Mouse (Mus musculus) CH12.LX (cell line): ENCODE data around the gene Map2k1. TPM values are rescaled to one million over a fixed set of nuclear protein-coding genes. Genes with fewer than 3 reads are reported as not detected.
A peak's percentile ranks its signal among the peaks of the same experiment; 100 is the strongest.

Experiments
- DNase-seq: peaks from one replicate; pipeline ENCODE4 v3.0.0-alpha.2; 2013; ENCODE audit errors: extremely low read depth
- H3K27ac ChIP-seq: 2 replicates; pipeline ENCODE4 v1.5.1; 2012; ENCODE audit warnings: low read depth, mild to moderate bottlenecking, control low read depth, moderate library complexity; ENCODE audit not compliant: insufficient read depth
- H3K27me3 ChIP-seq: replicated peaks from 2 replicates; pipeline ENCODE3; 2012; ENCODE audit warnings: inconsistent platforms
- H3K36me3 ChIP-seq, 2 experiments: replicated peaks in 1 of 2; 2 replicates each; pipeline versions ENCODE3 to v1.6.1; 2012; ENCODE audit warnings: inconsistent platforms in 1 of 2, low read length in 1 of 2, mild to moderate bottlenecking in 1 of 2, mixed read lengths in 1 of 2, moderate library complexity in 1 of 2; ENCODE audit not compliant: control insufficient read depth in 1 of 2, insufficient read depth in 1 of 2
- H3K4me1 ChIP-seq, 2 experiments: 2 replicates each; pipeline ENCODE4 v1.6.1; 2012; ENCODE audit warnings: inconsistent platforms in 1 of 2, moderate library complexity in 1 of 2; ENCODE audit not compliant: insufficient read depth in 2 of 2, control insufficient read depth in 1 of 2
- H3K4me2 ChIP-seq: 2 replicates; pipeline ENCODE4 v1.6.1; 2012; ENCODE audit warnings: low read depth, mild to moderate bottlenecking, control low read depth; ENCODE audit not compliant: poor library complexity, insufficient read depth, severe bottlenecking
- H3K4me3 ChIP-seq, 3 experiments: fragments of 150-350 bp in 1 of 3; sonication (generic) in 1 of 3; replicated peaks in 1 of 3; 2 replicates each; pipeline versions ENCODE3 to v1.5.1; 2011 to 2012; ENCODE audit warnings: low read depth in 2 of 3, low read length in 2 of 3, mild to moderate bottlenecking in 2 of 3, moderate library complexity in 2 of 3, control low read depth in 1 of 3, improper control_type of control experiment in 1 of 3, inconsistent platforms in 1 of 3, mixed read lengths in 1 of 3; ENCODE audit not compliant: poor library complexity in 1 of 3
- H3K79me2 ChIP-seq: replicated peaks from 2 replicates; pipeline ENCODE4 v1.6.1; 2012; ENCODE audit warnings: mild to moderate bottlenecking, moderate library complexity; ENCODE audit not compliant: control insufficient read depth, poor library complexity, insufficient read depth, severe bottlenecking; ENCODE audit errors: extremely low read depth
- H3K9ac ChIP-seq: 2 replicates; pipeline ENCODE4 v1.6.1; 2012; ENCODE audit warnings: low read depth, mild to moderate bottlenecking, control low read depth, moderate library complexity; ENCODE audit not compliant: insufficient read depth
- H3K9me3 ChIP-seq: replicated peaks from 2 replicates; pipeline ENCODE3; 2012; ENCODE audit warnings: low read length, inconsistent platforms, mixed read lengths
- BHLHE40 ChIP-seq: IDR thresholded peaks from 2 replicates; pipeline ENCODE4 v1.6.1; 2011; ENCODE audit warnings: mild to moderate bottlenecking, low read depth, low read length, improper control_type of control experiment
- CHD1 ChIP-seq: IDR thresholded peaks from 2 replicates; pipeline ENCODE4 v1.6.1; 2012; ENCODE audit warnings: low read depth, low read length, improper control_type of control experiment, inconsistent platforms
- CTCF ChIP-seq, 2 experiments: IDR thresholded peaks in 1 of 2; conservative IDR thresholded peaks in 1 of 2; 2 replicates each; pipeline ENCODE4 v1.5.1; 2011 to 2012; ENCODE audit warnings: low read depth in 2 of 2, low read length in 2 of 2, improper control_type of control experiment in 1 of 2, inconsistent platforms in 1 of 2, mild to moderate bottlenecking in 1 of 2, moderate library complexity in 1 of 2
- E2F4 ChIP-seq: IDR thresholded peaks from 2 replicates; pipeline ENCODE4 v1.6.1; 2011; ENCODE audit warnings: low read depth, low read length, improper control_type of control experiment; ENCODE audit not compliant: insufficient replicate concordance
- EP300 ChIP-seq: IDR thresholded peaks from 2 replicates; pipeline ENCODE4 v1.6.1; 2011; ENCODE audit warnings: low read length, improper control_type of control experiment
- ETS1 ChIP-seq: conservative IDR thresholded peaks from 2 replicates; pipeline ENCODE4 v1.6.1; 2012; ENCODE audit warnings: low read depth, mild to moderate bottlenecking, inconsistent platforms, low read length, improper control_type of control experiment, moderate library complexity
- HCFC1 ChIP-seq: IDR thresholded peaks from 2 replicates; pipeline ENCODE4 v1.6.1; 2012; ENCODE audit warnings: low read depth, mild to moderate bottlenecking, inconsistent platforms, low read length, improper control_type of control experiment
- IRF4 ChIP-seq: IDR thresholded peaks from 2 replicates; pipeline ENCODE4 v1.6.1; 2014; ENCODE audit warnings: low read depth, mild to moderate bottlenecking, inconsistent platforms, low read length, improper control_type of control experiment
- JUN ChIP-seq: IDR thresholded peaks from 2 replicates; pipeline ENCODE4 v1.6.1; 2011; ENCODE audit warnings: low read depth, mild to moderate bottlenecking, low read length, improper control_type of control experiment, moderate library complexity; ENCODE audit not compliant: insufficient read depth
- JUND ChIP-seq: conservative IDR thresholded peaks from 2 replicates; pipeline ENCODE4 v1.6.1; 2011; ENCODE audit warnings: low read depth, low read length, improper control_type of control experiment
- KAT2A ChIP-seq: IDR thresholded peaks from 2 replicates; pipeline ENCODE4 v1.6.1; 2012; ENCODE audit warnings: low read length, improper control_type of control experiment, inconsistent platforms; ENCODE audit not compliant: insufficient replicate concordance
- MAX ChIP-seq: IDR thresholded peaks from 2 replicates; pipeline ENCODE4 v1.6.1; 2011; ENCODE audit warnings: low read length, improper control_type of control experiment
- MAZ ChIP-seq: IDR thresholded peaks from 2 replicates; pipeline ENCODE4 v1.6.1; 2012; ENCODE audit warnings: low read depth, mild to moderate bottlenecking, inconsistent platforms, low read length, improper control_type of control experiment, moderate library complexity
- MEF2A ChIP-seq: IDR thresholded peaks from 2 replicates; pipeline ENCODE4 v1.6.1; 2014; ENCODE audit warnings: low read depth, mild to moderate bottlenecking, inconsistent platforms, low read length, improper control_type of control experiment, borderline replicate concordance
- MXI1 ChIP-seq: IDR thresholded peaks from 2 replicates; pipeline ENCODE4 v1.6.1; 2011; ENCODE audit warnings: mild to moderate bottlenecking, low read depth, low read length, improper control_type of control experiment
- MYC ChIP-seq: IDR thresholded peaks from 2 replicates; pipeline ENCODE4 v1.6.1; 2011; ENCODE audit warnings: low read depth, mild to moderate bottlenecking, improper control_type of control experiment, low read length
- NELFE ChIP-seq: IDR thresholded peaks from 2 replicates; pipeline ENCODE4 v1.6.1; 2011; ENCODE audit warnings: low read depth, low read length, improper control_type of control experiment
- PAX5 ChIP-seq: IDR thresholded peaks from 2 replicates; pipeline ENCODE4 v1.6.1; 2012; ENCODE audit warnings: low read length, inconsistent platforms, mixed read lengths
- POLR2A ChIP-seq: IDR thresholded peaks from 2 replicates; pipeline ENCODE4 v1.6.1; 2011; ENCODE audit warnings: low read depth, mild to moderate bottlenecking, improper control_type of control experiment, low read length
- POLR2AphosphoS2 ChIP-seq: IDR thresholded peaks from 2 replicates; pipeline ENCODE4 v1.6.1; 2011; ENCODE audit warnings: low read depth, low read length, improper control_type of control experiment
- RAD21 ChIP-seq: IDR thresholded peaks from 2 replicates; pipeline ENCODE4 v1.6.1; 2011; ENCODE audit warnings: low read depth, mild to moderate bottlenecking, low read length, improper control_type of control experiment, moderate library complexity
- SMC3 ChIP-seq: IDR thresholded peaks from 2 replicates; pipeline ENCODE4 v1.6.1; 2011; ENCODE audit warnings: low read depth, low read length, improper control_type of control experiment
- TBP ChIP-seq: conservative IDR thresholded peaks from 2 replicates; pipeline ENCODE4 v1.6.1; 2011; ENCODE audit warnings: low read depth, low read length, improper control_type of control experiment
- TCF12 ChIP-seq: IDR thresholded peaks from 2 replicates; pipeline ENCODE4 v1.6.1; 2014; ENCODE audit warnings: low read depth, mild to moderate bottlenecking, inconsistent platforms, low read length, improper control_type of control experiment
- UBTF ChIP-seq: IDR thresholded peaks from 2 replicates; pipeline ENCODE4 v1.6.1; 2012; ENCODE audit warnings: low read depth, mild to moderate bottlenecking, inconsistent platforms, low read length, improper control_type of control experiment, moderate library complexity
- USF1 ChIP-seq: IDR thresholded peaks from 2 replicates; pipeline ENCODE4 v1.6.1; 2014; ENCODE audit warnings: low read depth, mild to moderate bottlenecking, inconsistent platforms, low read length, improper control_type of control experiment
- USF2 ChIP-seq: conservative IDR thresholded peaks from 2 replicates; pipeline ENCODE4 v1.6.1; 2011; ENCODE audit warnings: low read depth, low read length, improper control_type of control experiment
- ZKSCAN1 ChIP-seq: IDR thresholded peaks from 2 replicates; pipeline ENCODE4 v1.6.1; 2012; ENCODE audit warnings: low read depth, inconsistent platforms, low read length, improper control_type of control experiment, borderline replicate concordance
- ZMIZ1 ChIP-seq: IDR thresholded peaks from 2 replicates; pipeline ENCODE4 v1.6.1; 2012; ENCODE audit warnings: low read depth, mild to moderate bottlenecking, inconsistent platforms, low read length, improper control_type of control experiment
- ZNF384 ChIP-seq: IDR thresholded peaks from 2 replicates; pipeline ENCODE4 v1.6.1; 2012; ENCODE audit warnings: low read depth, low read length, improper control_type of control experiment, inconsistent platforms
- dilution Hi-C: fragments of 300-500 bp; cut with MboI; formaldehyde crosslinking; loops from 2 replicates; pipeline ENCODE4 v1.14.3; 2020; ENCODE audit warnings: low sequenced_read_pairs; ENCODE audit not compliant: extremely low pct_unique_long_range_greater_than_20kb, extremely low pct_ligation_motif_present
- in situ Hi-C: fragments of 300-500 bp; cut with MboI; formaldehyde crosslinking; loops from 3 replicates; pipeline ENCODE4 v1.14.3; 2019; ENCODE audit warnings: low sequenced_read_pairs, low pct_ligation_motif_present, low pct_unique_long_range_greater_than_20kb, mixed read lengths
- polyA plus RNA-seq: library from polyadenylated mRNA; unstranded; fragments of >175 nt; gene quantifications from 2 replicates; pipeline ENCODE4 v1.2.1, GENCODE M21; 2012; ENCODE audit warnings: low read depth; ENCODE audit not compliant: insufficient read length
- total RNA-seq, 2 experiments: library from RNA; depleted of rRNA; stranded (reverse); fragments of 300-350 nt in 1 of 2; fragments of >200 nt in 1 of 2; gene quantifications; 2 replicates each; pipeline ENCODE4 v1.2.3; 2012 to 2014

Map2k1 gene
- total and polyA plus RNA-seq, 3 experiments = 56.3 to 122 (median 74.0) TPM

- Histone ChIP-seq H3K27ac (no peak overlapping the region), H3K79me2 (peaks cover 23% of the 10 kb centered on the region), H3K9ac (no peak overlapping the region), H3K4me1 (peaks cover 0 to under 1% of the 10 kb centered on the region in 2 experiments; a peak in 1 of 4 replicates), H3K9me3 (no peaks in the 10 kb centered on the region), H3K4me3 (no peak overlapping the region), H3K4me2 (no peak overlapping the region), H3K36me3 (peaks cover 0 to under 1% of the 10 kb centered on the region in 2 experiments), H3K27me3 (no peaks in the 10 kb centered on the region)
- in situ Hi-C loops (no loop called here), dilution Hi-C loops (no loop called here)
- no peak for TF ChIP-seq JUN
- no peak for TF ChIP-seq MAX
- no peak for TF ChIP-seq MEF2A
- no peak for DNase-seq
Observed at GRCm38 (mm10) chr9:64278665-64279310, 25.4 kb upstream of the Map2k1 start.

GRCm38 (mm10) chr9:64277706-64278105, 24.3 kb upstream of the Map2k1 start:
- Histone ChIP-seq H3K4me3 (no peak overlapping the region), H3K9ac (no peak overlapping the region), H3K27me3 (no peaks in the 10 kb centered on the region), H3K4me1 (no peaks in the 10 kb centered on the region), H3K27ac (no peak overlapping the region), H3K9me3 (no peaks in the 10 kb centered on the region), H3K36me3 (no peaks in the 10 kb centered on the region), H3K79me2 (peaks cover 12% of the 10 kb centered on the region), H3K4me2 (no peak overlapping the region)
- dilution Hi-C loops (no loop called here), in situ Hi-C loops (no loop called here)
- TF ChIP-seq E2F4 (no peak), MEF2A (no peak), CTCF (conservative IDR thresholded peaks at IDR 0.05 in 1 of 2, IDR thresholded peaks at IDR 0.05 in 1 of 2; ENCODE audit: low read depth in 2 of 2, low read length in 2 of 2) (peak; percentile 66 to 83), EP300 (no peak), JUN (no peak), KAT2A (no peak), MAZ (no peak), USF1 (no peak), CHD1 (no peak), USF2 (no peak), MXI1 (no peak), ZKSCAN1 (no peak), SMC3 (peak; percentile 41), MAX (0 out of 2 replicates have a peak, but pooled peaks have one; percentile 12), MYC (peak; percentile 70; the same call in 1 of the 2 replicates), NELFE (no peak), RAD21 (peak; percentile 80), POLR2A (no peak), PAX5 (no peak), POLR2AphosphoS2 (no peak), TBP (no peak), BHLHE40 (no peak), JUND (no peak; the same call in 1 of the 2 replicates), UBTF (no peak), TCF12 (no peak), ETS1 (no peak), ZMIZ1 (no peak), IRF4 (no peak), ZNF384 (no peak), HCFC1 (no peak)
- peak; percentile 79 for DNase-seq
